Mouse (Mus musculus) liver, adult 2 months (tissue): Measurements from ENCODE around the gene Aip.

ENCODE experiments used
- CTCF ChIP-seq: fragments of 200-500 bp; IDR thresholded peaks from 2 replicates; pipeline ENCODE4 v1.5.1; 2011; ENCODE audit warnings: low read depth, low read length, control low read depth
- POLR2A ChIP-seq: fragments of 200-500 bp; IDR thresholded peaks from 2 replicates; pipeline ENCODE4 v1.6.1; 2011; ENCODE audit warnings: low read length, control low read depth; ENCODE audit not compliant: insufficient read depth; ENCODE audit errors: extremely low read depth

DNA sequence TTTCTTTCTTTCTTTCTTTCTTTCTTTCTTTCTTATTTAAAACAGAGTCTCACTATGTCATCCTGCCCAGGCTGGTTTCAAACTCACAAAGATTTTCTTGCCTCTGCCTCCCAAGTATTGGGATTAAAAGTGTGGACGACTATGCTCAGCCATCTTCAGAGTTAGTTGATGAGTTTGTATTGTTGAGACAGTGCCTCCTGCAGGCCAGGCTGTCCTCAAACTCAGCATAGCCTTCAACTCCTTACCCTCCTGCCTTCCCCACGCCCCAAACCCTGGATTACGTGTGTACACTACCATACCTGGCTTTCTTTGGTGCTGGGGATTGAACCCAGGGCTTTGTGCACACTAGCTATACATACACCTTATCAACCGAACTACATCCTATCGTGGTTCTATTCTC, 10.8 kb upstream of the Aip start:
- no peak for TF ChIP-seq POLR2A
- no peak for TF ChIP-seq CTCF
